Mouse (Mus musculus): Measurements from ENCODE around the gene Rps7.

- TF ChIP-seq POLR2A (IDR thresholded peaks at IDR 0.05; ENCODE audit: insufficient read depth, low read depth, low read length) (no peak), CTCF (IDR thresholded peaks at IDR 0.05; ENCODE audit: insufficient read depth, low read depth, low read length) (no peak)
Observed at GRCm38 (mm10) chr12:28674038-28674720, 38.4 kb upstream of the Rps7 start.

All from olfactory bulb, adult 2 months (tissue).